Mouse (Mus musculus) liver, adult 2 months (tissue): ENCODE measurements around the gene Focad. TPM values are rescaled to one million over a fixed set of nuclear protein-coding genes. Genes with fewer than 3 reads are reported as not detected.
A peak's percentile ranks its signal among the peaks of the same experiment; 100 is the strongest.

Experiments used
- DNase-seq: peaks from one replicate; pipeline ENCODE4 v3.0.0-alpha.2; 2011; ENCODE audit warnings: low read depth, low spot score; ENCODE audit errors: extremely low read depth
- H3K27ac ChIP-seq: fragments of 200-500 bp; replicated peaks from 2 replicates; pipeline ENCODE4 v1.5.1; 2012; ENCODE audit warnings: low read depth, mild to moderate bottlenecking, control low read depth, inconsistent platforms, low read length; ENCODE audit not compliant: insufficient read depth
- H3K27me3 ChIP-seq: fragments of 200-500 bp; 2 replicates; pipeline ENCODE4 v1.6.1; 2012; ENCODE audit warnings: mild to moderate bottlenecking, moderate library complexity, low read length, inconsistent platforms; ENCODE audit not compliant: control insufficient read depth, insufficient read depth
- H3K36me3 ChIP-seq: fragments of 200-500 bp; 2 replicates; pipeline ENCODE4 v1.6.1; 2012; ENCODE audit warnings: low read length, inconsistent platforms; ENCODE audit not compliant: control insufficient read depth, insufficient read depth
- H3K4me1 ChIP-seq: fragments of 200-500 bp; 2 replicates; pipeline ENCODE4 v1.6.1; 2011; ENCODE audit warnings: low read length; ENCODE audit not compliant: control insufficient read depth, insufficient read depth
- H3K4me3 ChIP-seq: fragments of 200-500 bp; 2 replicates; pipeline ENCODE4 v1.5.1; 2011; ENCODE audit warnings: low read depth, mild to moderate bottlenecking, control low read depth, low read length, moderate library complexity; ENCODE audit not compliant: insufficient read depth
- H3K79me2 ChIP-seq: fragments of 200-500 bp; 2 replicates; pipeline ENCODE4 v1.6.1; 2012; ENCODE audit warnings: inconsistent platforms, mild to moderate bottlenecking, low read length, moderate library complexity; ENCODE audit not compliant: control insufficient read depth, insufficient read depth
- H3K9ac ChIP-seq: fragments of 200-500 bp; 2 replicates; pipeline ENCODE4 v1.6.1; 2012; ENCODE audit warnings: low read depth, mild to moderate bottlenecking, control low read depth, inconsistent platforms, low read length
- CTCF ChIP-seq: fragments of 200-500 bp; IDR thresholded peaks from 2 replicates; pipeline ENCODE4 v1.5.1; 2011; ENCODE audit warnings: low read depth, low read length, control low read depth
- POLR2A ChIP-seq: fragments of 200-500 bp; IDR thresholded peaks from 2 replicates; pipeline ENCODE4 v1.6.1; 2011; ENCODE audit warnings: low read length, control low read depth; ENCODE audit not compliant: insufficient read depth; ENCODE audit errors: extremely low read depth
- WGBS: fragments of 180-500 bp; shearing (Covaris S2); methylation state at CpG from one replicate; pipeline ENCODE4 v1.1.7; 2018; 5-methylcytosine and 5-hydroxymethylcytosine counted together
- polyA plus RNA-seq: library from polyadenylated mRNA; depleted of rRNA; stranded (reverse); fragments of >200 nt; gene quantifications from 2 replicates; pipeline ENCODE4 v1.2.3, GENCODE M21; 2012
- total RNA-seq: library from RNA; depleted of rRNA; stranded (reverse); fragments of >200 nt; gene quantifications from 2 replicates; pipeline ENCODE4 v1.2.3, GENCODE M21; 2014

Gene Focad
- total and polyA plus RNA-seq, 2 experiments: 6.4 to 11.1 TPM

DNA sequence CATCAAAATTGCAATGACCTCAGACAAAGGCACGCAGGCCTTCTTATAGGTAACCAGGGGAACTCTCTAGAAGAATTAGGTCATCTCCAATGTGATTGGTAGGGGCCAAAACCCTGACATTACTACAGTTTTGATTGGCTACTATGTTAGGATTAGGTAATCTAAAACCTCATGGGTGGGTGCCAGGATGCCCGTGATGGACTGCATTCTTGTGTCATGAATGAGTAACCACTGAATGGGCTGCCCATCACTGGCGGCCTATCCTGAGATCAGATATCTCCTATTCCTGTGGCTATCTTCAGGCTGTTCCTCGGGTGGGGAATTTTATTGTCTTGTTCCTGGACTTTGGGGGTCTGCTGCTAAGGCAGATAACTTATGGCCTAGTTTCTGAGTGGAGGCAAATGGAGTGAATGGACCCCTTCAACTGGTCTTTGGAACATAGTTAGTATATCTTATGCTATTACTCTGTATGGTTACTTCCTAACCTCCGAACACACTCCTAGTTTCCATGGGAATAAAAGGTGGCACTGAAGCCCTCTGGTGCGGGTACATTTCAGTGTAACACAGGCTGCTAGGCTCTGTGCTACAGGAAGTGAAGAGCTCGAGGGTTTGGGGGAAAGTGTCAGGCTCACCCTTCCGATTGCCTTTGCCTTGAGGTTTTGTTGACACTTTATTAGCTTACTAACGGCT is 306.0 kb downstream of the Focad start:
- H3K79me2 ChIP-seq: no peaks in the 10 kb centered on the region

DNA sequence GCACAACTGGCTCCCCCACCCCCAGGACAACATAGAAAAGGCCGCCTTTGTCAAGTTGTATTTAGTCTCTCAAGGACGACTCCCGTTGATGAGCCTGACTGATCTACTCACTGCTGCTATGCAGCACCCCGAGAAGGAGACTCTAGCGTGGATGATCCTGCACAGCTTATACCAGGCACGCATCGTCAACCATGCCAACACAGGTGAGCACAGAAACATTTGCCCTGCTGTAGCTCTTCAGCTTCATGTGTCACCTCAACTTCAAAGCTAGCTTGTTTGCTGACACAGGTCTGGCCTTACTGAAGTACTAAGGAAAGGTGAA is 306.5 kb downstream of the Focad start:
- Histone ChIP-seq H3K9ac (no peak overlapping the region), H3K4me1 (no peaks in the 10 kb centered on the region), H3K4me3 (no peak overlapping the region), H3K36me3 (peaks cover 3% of the 10 kb centered on the region), H3K79me2 (no peaks in the 10 kb centered on the region), H3K27me3 (no peaks in the 10 kb centered on the region), H3K27ac (no peak overlapping the region)
- 95% methylated on average over 7 of the region's 7 CpGs for WGBS
- TF ChIP-seq POLR2A: no peak
- no peak for TF ChIP-seq CTCF
- no peak for DNase-seq

More for the DNA sequence above, 306.0 kb downstream of the Focad start:
- H3K9ac ChIP-seq: no peak overlapping the region
- WGBS: 85% methylated on average over 9 of the region's 9 CpGs
- DNase-seq: no peak
- no peak overlapping the region for H3K27ac ChIP-seq
- peaks cover 3% of the 10 kb centered on the region for H3K36me3 ChIP-seq
- no peaks in the 10 kb centered on the region for H3K27me3 ChIP-seq
- no peaks in the 10 kb centered on the region for H3K4me1 ChIP-seq
- TF ChIP-seq CTCF: no peak
- no peak for TF ChIP-seq POLR2A
- H3K4me3 ChIP-seq: no peak overlapping the region

DNA sequence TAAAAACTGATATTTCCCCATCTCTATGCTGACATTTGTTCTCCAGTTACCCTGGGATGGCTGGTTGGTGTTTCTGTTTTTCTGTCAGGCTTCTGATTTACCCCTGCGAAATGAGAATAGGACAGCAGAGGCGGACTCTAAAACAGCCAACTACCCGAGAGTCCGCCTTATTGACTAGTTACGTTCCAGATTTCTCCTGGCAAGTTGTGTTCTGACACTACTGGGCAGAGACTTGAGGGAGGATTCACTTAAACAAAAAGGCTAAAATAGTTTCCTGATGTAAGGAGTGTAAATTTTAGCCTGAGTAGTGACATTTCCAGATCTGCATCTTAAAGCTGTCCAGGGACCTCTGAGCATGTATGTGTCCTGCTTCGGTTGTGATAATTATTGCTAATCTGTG is 308.5 kb downstream of the Focad start:
- Histone ChIP-seq H3K4me1 (no peaks in the 10 kb centered on the region), H3K27ac (no peak overlapping the region), H3K4me3 (no peak overlapping the region), H3K27me3 (no peaks in the 10 kb centered on the region), H3K9ac (no peak overlapping the region), H3K36me3 (peaks cover 7% of the 10 kb centered on the region), H3K79me2 (no peaks in the 10 kb centered on the region)
- no peak for TF ChIP-seq CTCF
- TF ChIP-seq POLR2A: no peak
- DNase-seq: no peak
- WGBS: 94% methylated on average over 6 of the region's 6 CpGs

DNA sequence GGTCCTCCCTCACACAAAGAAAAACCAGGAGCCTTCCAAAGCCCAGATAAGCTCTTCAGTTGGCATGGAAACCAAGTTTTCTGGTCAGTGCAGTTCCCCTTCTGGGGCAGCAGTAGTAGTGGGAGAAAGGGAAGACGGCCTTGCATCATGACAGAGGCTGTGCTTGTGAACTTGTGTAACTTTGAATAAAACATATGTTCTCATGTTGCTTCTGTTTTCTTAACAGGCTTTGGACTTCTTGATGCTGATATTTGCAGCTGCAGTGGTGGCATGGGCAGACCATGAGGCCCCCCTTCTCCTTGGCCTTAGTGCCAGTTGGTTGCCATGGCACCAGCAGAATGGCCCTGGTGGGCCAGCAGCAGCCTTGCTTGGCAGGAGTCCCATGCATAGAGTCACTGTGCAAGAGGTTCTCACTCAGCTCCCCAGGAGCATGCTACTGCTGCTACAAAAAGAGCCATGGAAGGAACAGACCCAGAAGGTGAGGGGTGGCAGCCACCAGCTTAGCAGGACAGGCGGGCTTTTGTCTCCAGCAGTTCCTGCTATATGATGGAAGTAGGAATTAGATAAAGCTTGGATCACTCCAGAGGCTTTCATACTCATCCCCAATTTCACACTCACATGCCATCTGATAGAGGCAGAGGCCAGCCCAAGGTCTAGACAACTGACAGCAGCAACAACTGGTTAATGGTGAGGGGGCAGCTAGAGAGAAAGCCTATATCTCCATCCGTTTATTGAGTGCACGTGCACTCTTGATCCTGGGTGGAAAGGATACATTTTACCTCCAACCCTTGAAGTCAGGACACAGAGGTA is 312.7 kb downstream of the Focad start:
- H3K36me3 ChIP-seq: peaks cover 14% of the 10 kb centered on the region
- TF ChIP-seq POLR2A (no peak), CTCF (no peak)
- H3K79me2 ChIP-seq: no peaks in the 10 kb centered on the region
- WGBS: 93% methylated on average over 4 of the region's 4 CpGs
- no peaks in the 10 kb centered on the region for H3K27me3 ChIP-seq
- H3K4me3 ChIP-seq: no peak overlapping the region
- DNase-seq: peak; percentile 20
- no peaks in the 10 kb centered on the region for H3K4me1 ChIP-seq
- H3K27ac ChIP-seq: no peak overlapping the region
- H3K9ac ChIP-seq: no peak overlapping the region

DNA sequence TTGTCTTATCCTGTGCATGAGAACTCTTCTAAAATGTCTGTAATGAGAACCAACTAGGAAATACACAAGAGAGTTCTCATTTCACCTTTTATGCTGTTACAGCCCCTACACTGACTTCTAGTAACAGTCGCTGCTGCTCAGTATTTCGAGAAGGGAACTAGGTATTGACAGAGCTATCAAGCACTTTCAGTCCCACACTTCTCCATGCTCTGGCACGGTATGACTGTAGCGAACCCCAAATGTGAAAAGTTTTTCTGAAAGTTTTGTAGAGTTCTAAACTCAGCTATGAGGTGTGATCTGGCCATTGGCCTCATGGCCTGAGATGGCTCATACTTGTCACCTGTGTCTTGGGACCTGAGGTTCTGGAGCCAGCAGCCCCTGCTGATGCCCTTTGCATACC is 314.9 kb downstream of the Focad start:
- no peak for DNase-seq
- no peaks in the 10 kb centered on the region for H3K4me1 ChIP-seq
- no peak overlapping the region for H3K27ac ChIP-seq
- 95% methylated on average over 4 of the region's 4 CpGs for WGBS
- no peaks in the 10 kb centered on the region for H3K79me2 ChIP-seq
- no peak for TF ChIP-seq POLR2A
- no peak for TF ChIP-seq CTCF
- H3K36me3 ChIP-seq: peaks cover 11% of the 10 kb centered on the region; the same call in 1 of the 2 replicates
- no peaks in the 10 kb centered on the region for H3K27me3 ChIP-seq
- H3K9ac ChIP-seq: no peak overlapping the region
- H3K4me3 ChIP-seq: no peak overlapping the region

DNA sequence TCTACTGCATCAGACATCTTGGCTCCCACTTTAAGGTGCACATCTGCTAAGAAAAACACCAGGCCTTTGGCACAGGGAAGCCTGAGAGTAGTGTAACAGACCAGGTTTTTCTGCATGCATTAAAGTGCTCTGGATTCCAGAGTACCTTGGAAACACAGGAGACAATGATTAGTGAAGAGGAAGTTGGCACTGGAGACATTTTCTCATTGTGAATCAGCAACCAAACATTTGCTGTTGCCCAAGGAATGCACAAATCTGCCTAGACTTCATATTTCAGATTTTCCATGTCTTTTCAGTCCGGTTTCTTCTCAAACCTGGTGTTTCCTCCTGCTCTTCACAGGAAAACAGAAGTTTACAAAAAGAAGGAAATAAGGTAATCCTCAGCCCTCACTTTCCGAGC is 317.9 kb downstream of the Focad start:
- WGBS: 84% methylated on average over 2 of the region's 2 CpGs
- H3K79me2 ChIP-seq: no peaks in the 10 kb centered on the region
- peaks cover 11% of the 10 kb centered on the region; the same call in 1 of the 2 replicates for H3K36me3 ChIP-seq
- no peak overlapping the region for H3K27ac ChIP-seq
- no peaks in the 10 kb centered on the region for H3K4me1 ChIP-seq
- H3K9ac ChIP-seq: no peak overlapping the region
- no peaks in the 10 kb centered on the region for H3K27me3 ChIP-seq
- no peak for DNase-seq
- no peak overlapping the region for H3K4me3 ChIP-seq
- TF ChIP-seq CTCF: no peak
- TF ChIP-seq POLR2A: no peak
